ENCODE assay signal across 17 mouse cellular contexts in genomic region chr1:59549036-59549675, GRCm38 (mm10). TPM values are rescaled to one million over a fixed set of nuclear protein-coding genes. Genes with fewer than 3 reads are reported as not detected.
DNase-seq lines count a peak whose midpoint lies in the region; ATAC-seq lines count a peak whose summit lies in the region.
"Had no signal": no experiment of that assay in that cellular context is flagged by ENCODE, and none has a peak within 500 bp of the region (broad histone marks: within the 10 kb centered on the region; RNA-seq: fewer than 3 reads in every experiment).

No protein-coding gene starts in this region.

- no peak overlapping the region for H3K4me2 ChIP-seq in hindbrain, embryonic 12.5 days (replicated peaks)
- H3K4me2 ChIP-seq in hindbrain, embryonic 13.5 days: no peak overlapping the region
- no peak overlapping the region for H3K4me2 ChIP-seq in neural tube, embryonic 13.5 days
- H3K4me2 ChIP-seq: forebrain, embryonic 12.5 days; heart, embryonic 12.5 days; kidney, embryonic 15.5 days; liver, embryonic 15.5 days had no signal

- H3K4me1 ChIP-seq in hindbrain, embryonic 12.5 days: peaks cover 22% of the 10 kb centered on the region
- H3K4me1 ChIP-seq in hindbrain, embryonic 13.5 days (replicated peaks): peaks cover 15% of the 10 kb centered on the region
- H3K4me1 ChIP-seq in embryonic facial prominence, embryonic 10.5 days: peaks cover 19% of the 10 kb centered on the region
- peaks cover 22% of the 10 kb centered on the region for H3K4me1 ChIP-seq in limb, embryonic 10.5 days
- peaks cover 23% of the 10 kb centered on the region for H3K4me1 ChIP-seq in neural tube, embryonic 13.5 days (replicated peaks)
- H3K4me1 ChIP-seq: heart, embryonic 12.5 days; liver, embryonic 15.5 days had no signal

- DNase-seq in embryonic facial prominence, embryonic 10.5 days (ENCODE audit: low spot score): no peak
- peak; percentile 57 for DNase-seq in limb, embryonic 10.5 days (ENCODE audit: low spot score)
- no peak for DNase-seq in layer of hippocampus, adult 9-11 months
- DNase-seq: adrenal gland, postnatal 25 days; cerebellum, adult 8-10 months; lung, postnatal 10 days had no signal

- 0 out of 2 replicates have a peak, but pooled peaks have one; percentile 32 for ATAC-seq in hindbrain, embryonic 12.5 days (ENCODE audit: low FRiP score)
- ATAC-seq in hindbrain, embryonic 13.5 days (ENCODE audit: low FRiP score): no peak
- ATAC-seq in neural tube, embryonic 13.5 days (ENCODE audit: low read depth): peak; percentile 74
- no peak for ATAC-seq in erythroblast, adult 5-6 weeks (replicated peaks; ENCODE audit: low FRiP score, poor library complexity, severe bottlenecking)
- ATAC-seq: intestine, embryonic 16.5 days; Patski had no signal

- H3K27ac ChIP-seq in hindbrain, embryonic 12.5 days: 0 out of 2 replicates have a peak overlapping the region, but pooled peaks have one; percentile 26
- H3K27ac ChIP-seq in hindbrain, embryonic 13.5 days: no peak overlapping the region
- peak overlapping the region; percentile 32; the same call in 1 of the 2 replicates for H3K27ac ChIP-seq in embryonic facial prominence, embryonic 10.5 days (replicated peaks)
- peak overlapping the region; percentile 74 for H3K27ac ChIP-seq in limb, embryonic 10.5 days
- peak overlapping the region; percentile 49 for H3K27ac ChIP-seq in neural tube, embryonic 13.5 days (replicated peaks)
- H3K27ac ChIP-seq: forebrain, embryonic 12.5 days; liver, embryonic 15.5 days had no signal

- H3K9ac ChIP-seq in hindbrain, embryonic 12.5 days: no peak overlapping the region
- H3K9ac ChIP-seq in hindbrain, embryonic 13.5 days: no peak overlapping the region
- no peak overlapping the region for H3K9ac ChIP-seq in neural tube, embryonic 13.5 days
- H3K9ac ChIP-seq: forebrain, embryonic 12.5 days; heart, embryonic 12.5 days; kidney, embryonic 15.5 days; liver, embryonic 15.5 days had no signal

- no peaks in the 10 kb centered on the region for H3K27me3 ChIP-seq in hindbrain, embryonic 12.5 days
- no peaks in the 10 kb centered on the region for H3K27me3 ChIP-seq in hindbrain, embryonic 13.5 days
- peaks cover 16% of the 10 kb centered on the region for H3K27me3 ChIP-seq in embryonic facial prominence, embryonic 10.5 days (replicated peaks; ENCODE audit: low read depth, poor library complexity, severe bottlenecking)
- H3K27me3 ChIP-seq in limb, embryonic 10.5 days (ENCODE audit: low read depth, poor library complexity, severe bottlenecking): 0 out of 2 replicates have a peak, but pooled peaks cover 4% of the 10 kb centered on the region
- no peaks in the 10 kb centered on the region; the same call in 1 of the 2 replicates for H3K27me3 ChIP-seq in neural tube, embryonic 13.5 days
- H3K27me3 ChIP-seq: kidney, embryonic 15.5 days; Patski had no signal

- no peaks in the 10 kb centered on the region for H3K36me3 ChIP-seq in hindbrain, embryonic 12.5 days
- H3K36me3 ChIP-seq in hindbrain, embryonic 13.5 days: no peaks in the 10 kb centered on the region
- no peaks in the 10 kb centered on the region for H3K36me3 ChIP-seq in embryonic facial prominence, embryonic 10.5 days (replicated peaks)
- no peaks in the 10 kb centered on the region for H3K36me3 ChIP-seq in limb, embryonic 10.5 days
- no peaks in the 10 kb centered on the region for H3K36me3 ChIP-seq in neural tube, embryonic 13.5 days
- H3K36me3 ChIP-seq: forebrain, embryonic 12.5 days; heart, embryonic 12.5 days; kidney, embryonic 15.5 days; liver, embryonic 15.5 days had no signal

- no peak overlapping the region for H3K4me3 ChIP-seq in hindbrain, embryonic 12.5 days
- no peak overlapping the region for H3K4me3 ChIP-seq in hindbrain, embryonic 13.5 days
- H3K4me3 ChIP-seq in embryonic facial prominence, embryonic 10.5 days: no peak overlapping the region
- H3K4me3 ChIP-seq in limb, embryonic 10.5 days: no peak overlapping the region
- no peak overlapping the region for H3K4me3 ChIP-seq in neural tube, embryonic 13.5 days
- H3K4me3 ChIP-seq: forebrain, embryonic 12.5 days; heart, embryonic 12.5 days; kidney, embryonic 15.5 days; liver, embryonic 15.5 days had no signal

- H3K9me3 ChIP-seq in hindbrain, embryonic 12.5 days (replicated peaks): no peaks in the 10 kb centered on the region
- no peaks in the 10 kb centered on the region for H3K9me3 ChIP-seq in hindbrain, embryonic 13.5 days
- H3K9me3 ChIP-seq in embryonic facial prominence, embryonic 10.5 days: no peaks in the 10 kb centered on the region
- H3K9me3 ChIP-seq in limb, embryonic 10.5 days (replicated peaks): no peaks in the 10 kb centered on the region
- H3K9me3 ChIP-seq in neural tube, embryonic 13.5 days: no peaks in the 10 kb centered on the region
- H3K9me3 ChIP-seq: forebrain, embryonic 12.5 days; heart, embryonic 12.5 days; kidney, embryonic 15.5 days; liver, embryonic 15.5 days had no signal

- WGBS in hindbrain, embryonic 12.5 days: 59% methylated on average over 7 of the region's 7 CpGs
- WGBS in hindbrain, embryonic 13.5 days: 61% methylated on average over 7 of the region's 7 CpGs
- 65% methylated on average over 7 of the region's 7 CpGs for WGBS in embryonic facial prominence, embryonic 10.5 days
- 67% methylated on average over 7 of the region's 7 CpGs for WGBS in limb, embryonic 10.5 days
- 40% methylated on average over 7 of the region's 7 CpGs for WGBS in neural tube, embryonic 13.5 days

RNA-seq across cellular contexts. Expression of gene Gm973, which starts 33.1 kb away (rescaled TPM):
- polyA plus RNA-seq in hindbrain, embryonic 12.5 days (2016; fragmentation: Nextera tagmentation; extraction: Ambion mirVana): 6.0 and 9.4 TPM in 2 replicates
- 7.9 and 8.6 TPM in 2 replicates for polyA plus RNA-seq in hindbrain, embryonic 13.5 days (2015; fragmentation: Nextera tagmentation; extraction: Ambion mirVana)
- polyA plus RNA-seq in embryonic facial prominence, embryonic 10.5 days (2016; fragmentation: Nextera tagmentation; extraction: Ambion mirVana): 1.2 and 3.6 TPM in 2 replicates
- 0.18 and 0.55 TPM in 2 replicates for polyA plus RNA-seq in limb, embryonic 10.5 days (2016; fragmentation: Nextera tagmentation; extraction: Ambion mirVana)
- 6.9 and 10.3 TPM in 2 replicates for polyA plus RNA-seq in neural tube, embryonic 13.5 days (2015; fragmentation: Nextera tagmentation; extraction: Ambion mirVana)
- not detected in 2 replicates for total RNA-seq in erythroblast, adult 5-6 weeks (2015; ENCODE audit: low replicate concordance)
- total RNA-seq in erythroblast, adult 5-6 weeks (2017; ENCODE audit: low replicate concordance): 7.0 TPM in 1 of 2 replicates, not detected in the other
- polyA plus RNA-seq: C2C12; liver, embryonic 15.5 days had no signal

Comparison
In these comparisons a context has a peak if more than half of its experiments do, and no peak if none do; other contexts are left out.
1. ATAC-seq: peak in hindbrain, embryonic 12.5 days (single experiment) and neural tube, embryonic 13.5 days (single experiment); none in hindbrain, embryonic 13.5 days (single experiment) and erythroblast, adult 5-6 weeks (single experiment).